Mouse (Mus musculus) Muller cell, postnatal 12 days (primary cell): ENCODE measurements around the gene Arhgap9.
A peak's percentile ranks its signal among the peaks of the same experiment; 100 is the strongest.
"Not testable (repeated sequence)": the region's sequence is repeated elsewhere in the genome, so short reads cannot be mapped to it uniquely, and the experiment has no call there.

ENCODE experiments used
- DNase-seq: peaks from one replicate; pipeline ENCODE4 v3.0.0-alpha.2; 2015; ENCODE audit errors: inconsistent ontology term

Arhgap9 gene

GRCm38 (mm10) chr10:127291881-127292638 lies 29.7 kb upstream of the Arhgap9 start:
- DNase-seq = no peak

- no peak for DNase-seq
Observed at GRCm38 (mm10) chr10:127292987-127293538, 28.7 kb upstream of the Arhgap9 start.

GRCm38 (mm10) chr10:127293590-127294113 lies 28.1 kb upstream of the Arhgap9 start:
- DNase-seq = no peak

- DNase-seq = no peak
Observed at GRCm38 (mm10) chr10:127294895-127295510, 26.8 kb upstream of the Arhgap9 start.

GRCm38 (mm10) chr10:127295986-127296794 lies 25.6 kb upstream of the Arhgap9 start:
- no peak for DNase-seq

GRCm38 (mm10) chr10:127297015-127297871 lies 24.5 kb upstream of the Arhgap9 start:
- no peak for DNase-seq

- DNase-seq = no peak
Observed at GRCm38 (mm10) chr10:127300361-127300760, 21.4 kb upstream of the Arhgap9 start.

- no peak for DNase-seq
Observed at GRCm38 (mm10) chr10:127303136-127303535, 18.6 kb upstream of the Arhgap9 start.

- DNase-seq = not testable (repeated sequence)
Observed at GRCm38 (mm10) chr10:127309167-127309566, 12.6 kb upstream of the Arhgap9 start.

GRCm38 (mm10) chr10:127310523-127311475 lies 11.0 kb upstream of the Arhgap9 start:
- DNase-seq = peak; percentile 75

- peak; percentile 95 for DNase-seq
Observed at GRCm38 (mm10) chr10:127311476-127312355, 10.0 kb upstream of the Arhgap9 start, which contains the start of gene Mars. Mars (minus strand) TSS chr10:127311786.

GRCm38 (mm10) chr10:127312356-127312676 lies 9.4 kb upstream of the Arhgap9 start:
- DNase-seq = peak; percentile 78

- no peak for DNase-seq
Observed at GRCm38 (mm10) chr10:127312858-127313257, 8.9 kb upstream of the Arhgap9 start.

GRCm38 (mm10) chr10:127313516-127313915 lies 8.2 kb upstream of the Arhgap9 start:
- not testable (repeated sequence) for DNase-seq

GRCm38 (mm10) chr10:127314950-127315349 lies 6.8 kb upstream of the Arhgap9 start:
- DNase-seq = not testable (repeated sequence)

GRCm38 (mm10) chr10:127317277-127317676 lies 4.5 kb upstream of the Arhgap9 start:
- DNase-seq = no peak

- DNase-seq = no peak
Observed at GRCm38 (mm10) chr10:127318009-127318408, 3.8 kb upstream of the Arhgap9 start.

GRCm38 (mm10) chr10:127319969-127320368 lies 1.8 kb upstream of the Arhgap9 start:
- no peak for DNase-seq

- no peak for DNase-seq
Observed at GRCm38 (mm10) chr10:127322178-127322577, 414 bp downstream of the Arhgap9 start.
